Mouse (Mus musculus): Measurements from ENCODE around the gene Pglyrp1. TPM values are rescaled to one million over a fixed set of nuclear protein-coding genes. Genes with fewer than 3 reads are reported as not detected.
"Not testable (repeated sequence)": the region's sequence is repeated elsewhere in the genome, so short reads cannot be mapped to it uniquely, and the experiment has no call there.

Gene Pglyrp1
- 1.8 and 3.1 TPM in 2 replicates for polyA plus RNA-seq (2016; fragmentation: Nextera tagmentation; extraction: Ambion mirVana)

GRCm38 (mm10) chr7:18871031-18871430, at the start of gene Pglyrp1:
Gene Pglyrp1 (plus strand): TSS chr7:18871331.
- not testable (repeated sequence) for H3K9me3 ChIP-seq; H3K4me2 ChIP-seq; H3K4me3 ChIP-seq (replicated peaks); H3K36me3 ChIP-seq (replicated peaks); H3K4me1 ChIP-seq; H3K27me3 ChIP-seq; ATAC-seq (ENCODE audit: low FRiP score); H3K9ac ChIP-seq; H3K27ac ChIP-seq
- WGBS: 100% methylated on average over 1 of the region's 8 CpGs

GRCm38 (mm10) chr7:18821507-18821906, 49.6 kb upstream of the Pglyrp1 start, which contains the start of gene Psg17:
Gene Psg17 (minus strand): TSS chr7:18821607.
- no peak for ATAC-seq (ENCODE audit: low FRiP score)
- H3K36me3 ChIP-seq (replicated peaks): no peaks in the 10 kb centered on the region
- H3K27me3 ChIP-seq: no peaks in the 10 kb centered on the region; the same call in 1 of the 2 replicates
- H3K4me1 ChIP-seq: no peaks in the 10 kb centered on the region
- WGBS: 78% methylated on average over 3 of the region's 3 CpGs
- H3K9ac ChIP-seq: no peak within 1 kb of the TSS
- no peak within 1 kb of the TSS for H3K4me3 ChIP-seq (replicated peaks)
- no peak within 1 kb of the TSS for H3K27ac ChIP-seq
- H3K4me2 ChIP-seq: no peak within 1 kb of the TSS
- no peaks in the 10 kb centered on the region for H3K9me3 ChIP-seq

- Histone ChIP-seq H3K4me3 (replicated peaks) (no peak overlapping the region), H3K27ac (no peak overlapping the region), H3K4me1 (no peaks in the 10 kb centered on the region), H3K9ac (no peak overlapping the region), H3K27me3 (no peaks in the 10 kb centered on the region; the same call in 1 of the 2 replicates), H3K4me2 (no peak overlapping the region), H3K36me3 (replicated peaks) (no peaks in the 10 kb centered on the region), H3K9me3 (no peaks in the 10 kb centered on the region)
- no peak; the same call in 1 of the 2 replicates for ATAC-seq (ENCODE audit: low FRiP score)
- WGBS: 63% methylated on average over 26 of the region's 26 CpGs
Measured at GRCm38 (mm10) chr7:18827792-18828546, 43.2 kb upstream of the Pglyrp1 start.

- Histone ChIP-seq H3K9me3 (no peaks in the 10 kb centered on the region), H3K4me2 (no peak overlapping the region), H3K36me3 (replicated peaks) (no peaks in the 10 kb centered on the region), H3K27me3 (no peaks in the 10 kb centered on the region; the same call in 1 of the 2 replicates), H3K4me1 (no peaks in the 10 kb centered on the region), H3K9ac (no peak overlapping the region), H3K27ac (no peak overlapping the region), H3K4me3 (replicated peaks) (no peak overlapping the region)
- WGBS: 50% methylated on average over 9 of the region's 9 CpGs
- ATAC-seq (ENCODE audit: low FRiP score): no peak
Measured at GRCm38 (mm10) chr7:18828592-18828991, 42.5 kb upstream of the Pglyrp1 start.

GRCm38 (mm10) chr7:18829545-18829944, 41.6 kb upstream of the Pglyrp1 start:
- Histone ChIP-seq H3K27ac (no peak overlapping the region), H3K4me2 (no peak overlapping the region), H3K9me3 (no peaks in the 10 kb centered on the region), H3K4me3 (replicated peaks) (no peak overlapping the region), H3K4me1 (no peaks in the 10 kb centered on the region), H3K9ac (no peak overlapping the region), H3K27me3 (no peaks in the 10 kb centered on the region; the same call in 1 of the 2 replicates), H3K36me3 (replicated peaks) (no peaks in the 10 kb centered on the region)
- ATAC-seq (ENCODE audit: low FRiP score): no peak
- WGBS: 87% methylated on average over 7 of the region's 7 CpGs

GRCm38 (mm10) chr7:18832298-18832697, 38.8 kb upstream of the Pglyrp1 start:
- H3K4me2 ChIP-seq: no peak overlapping the region
- no peaks in the 10 kb centered on the region for H3K36me3 ChIP-seq (replicated peaks)
- H3K9ac ChIP-seq: no peak overlapping the region
- no peaks in the 10 kb centered on the region for H3K9me3 ChIP-seq
- 52% methylated on average over 13 of the region's 13 CpGs for WGBS
- no peak for ATAC-seq (ENCODE audit: low FRiP score)
- no peak overlapping the region for H3K27ac ChIP-seq
- H3K4me3 ChIP-seq (replicated peaks): no peak overlapping the region
- no peaks in the 10 kb centered on the region for H3K27me3 ChIP-seq
- no peaks in the 10 kb centered on the region for H3K4me1 ChIP-seq

- H3K4me1 ChIP-seq: peaks cover 13% of the 10 kb centered on the region; the same call in 1 of the 2 replicates
- 20% methylated on average over 3 of the region's 3 CpGs for WGBS
- H3K9ac ChIP-seq: peak within 1 kb of the TSS; percentile 49
- peak within 1 kb of the TSS; percentile 57 for H3K4me2 ChIP-seq
- H3K9me3 ChIP-seq: no peaks in the 10 kb centered on the region
- H3K27ac ChIP-seq: peak within 1 kb of the TSS; percentile 42; the same call in 1 of the 2 replicates
- no peaks in the 10 kb centered on the region for H3K27me3 ChIP-seq
- no peak for ATAC-seq (ENCODE audit: low FRiP score)
- H3K4me3 ChIP-seq (replicated peaks): peak within 1 kb of the TSS; percentile 35
- no peaks in the 10 kb centered on the region for H3K36me3 ChIP-seq (replicated peaks)
Measured at GRCm38 (mm10) chr7:18839865-18840264, 31.3 kb upstream of the Pglyrp1 start, which contains the start of gene Mill2. Gene Mill2 (plus strand): TSS chr7:18839966.

- no peaks in the 10 kb centered on the region for H3K27me3 ChIP-seq
- WGBS: 3% methylated on average over 14 of the region's 17 CpGs
- peak; percentile 65 for ATAC-seq (ENCODE audit: low FRiP score)
- H3K4me2 ChIP-seq: peak overlapping the region; percentile 57
- no peaks in the 10 kb centered on the region for H3K9me3 ChIP-seq
- H3K27ac ChIP-seq: peak overlapping the region; percentile 42; the same call in 1 of the 2 replicates
- peak overlapping the region; percentile 35 for H3K4me3 ChIP-seq (replicated peaks)
- H3K36me3 ChIP-seq (replicated peaks): no peaks in the 10 kb centered on the region
- H3K4me1 ChIP-seq: peaks cover 13% of the 10 kb centered on the region; the same call in 1 of the 2 replicates
- H3K9ac ChIP-seq: peak overlapping the region; percentile 49
Measured at GRCm38 (mm10) chr7:18840386-18841173, 30.6 kb upstream of the Pglyrp1 start.

GRCm38 (mm10) chr7:18841174-18841567, 30.0 kb upstream of the Pglyrp1 start:
- Histone ChIP-seq H3K9ac (no peak overlapping the region), H3K27me3 (no peaks in the 10 kb centered on the region), H3K4me1 (peaks cover 13% of the 10 kb centered on the region; the same call in 1 of the 2 replicates), H3K4me3 (replicated peaks) (no peak overlapping the region; the same call in 1 of the 2 replicates), H3K27ac (no peak overlapping the region), H3K36me3 (replicated peaks) (no peaks in the 10 kb centered on the region), H3K9me3 (no peaks in the 10 kb centered on the region), H3K4me2 (peak overlapping the region; percentile 57; the same call in 1 of the 2 replicates)
- no peak for ATAC-seq (ENCODE audit: low FRiP score)
- 45% methylated on average over 1 of the region's 1 CpGs for WGBS

GRCm38 (mm10) chr7:18844811-18845210, 26.3 kb upstream of the Pglyrp1 start:
- 56% methylated on average over 5 of the region's 5 CpGs for WGBS
- Histone ChIP-seq H3K27ac (no peak overlapping the region), H3K4me2 (no peak overlapping the region), H3K9me3 (no peaks in the 10 kb centered on the region), H3K4me1 (peaks cover 13% of the 10 kb centered on the region; the same call in 1 of the 2 replicates), H3K4me3 (replicated peaks) (no peak overlapping the region), H3K9ac (no peak overlapping the region), H3K36me3 (replicated peaks) (no peaks in the 10 kb centered on the region), H3K27me3 (no peaks in the 10 kb centered on the region)
- no peak for ATAC-seq (ENCODE audit: low FRiP score)

- WGBS: 97% methylated on average over 1 of the region's 1 CpGs
- Histone ChIP-seq H3K9ac (no peak overlapping the region), H3K9me3 (no peaks in the 10 kb centered on the region), H3K36me3 (replicated peaks) (no peaks in the 10 kb centered on the region), H3K4me3 (replicated peaks) (no peak overlapping the region), H3K27me3 (no peaks in the 10 kb centered on the region), H3K27ac (no peak overlapping the region), H3K4me2 (no peak overlapping the region), H3K4me1 (no peaks in the 10 kb centered on the region)
- ATAC-seq (ENCODE audit: low FRiP score): no peak
Measured at GRCm38 (mm10) chr7:18848395-18848794, 22.7 kb upstream of the Pglyrp1 start.

GRCm38 (mm10) chr7:18858310-18858916, 12.7 kb upstream of the Pglyrp1 start:
- no peaks in the 10 kb centered on the region for H3K4me1 ChIP-seq
- no peak overlapping the region for H3K27ac ChIP-seq
- no peaks in the 10 kb centered on the region for H3K27me3 ChIP-seq
- no peak for ATAC-seq (ENCODE audit: low FRiP score)
- 81% methylated on average over 5 of the region's 5 CpGs for WGBS
- no peak overlapping the region for H3K9ac ChIP-seq
- no peaks in the 10 kb centered on the region for H3K9me3 ChIP-seq
- H3K4me3 ChIP-seq (replicated peaks): no peak overlapping the region
- no peak overlapping the region for H3K4me2 ChIP-seq
- no peaks in the 10 kb centered on the region for H3K36me3 ChIP-seq (replicated peaks)
